Mouse (Mus musculus) left cerebral cortex, adult 8-10 months (tissue): ENCODE measurements at regions not wholly inside any gene's neighbourhood (a gene's known extent, or its start where the extent isn't known, plus 50 kb on each side); places are given as distances from the start of the nearest gene placed in this dataset.

Source experiments
- DNase-seq, 2 experiments: peaks; one replicate each; pipeline ENCODE4 v3.0.0; 2022; ENCODE audit warnings: low spot score in 2 of 2

GRCm38 (mm10) chr3:26465158-26465557 is 132.9 kb upstream of the Nlgn1 start:
- peak in 1 of 2 experiments; percentile 16 for DNase-seq

GRCm38 (mm10) chr3:26454921-26455320 is 122.7 kb upstream of the Nlgn1 start:
- DNase-seq, result no peak

GRCm38 (mm10) chr3:26437800-26438404 is 105.6 kb upstream of the Nlgn1 start:
- no peak for DNase-seq
